Mouse (Mus musculus): ENCODE measurements around the gene Hfe2. TPM values are rescaled to one million over a fixed set of nuclear protein-coding genes. Genes with fewer than 3 reads are reported as not detected.

Gene Hfe2
- polyA plus RNA-seq, 1 experiment: 1.5 TPM

GRCm38 (mm10) chr3:96556651-96557635 is 32.0 kb downstream of the Hfe2 start:
- Histone ChIP-seq H3K4me1 (ENCODE audit: control insufficient read depth, insufficient read depth, low read length) (no peaks in the 10 kb centered on the region; the same call in 1 of the 2 replicates), H3K27ac (ENCODE audit: insufficient read depth, low read length) (peak overlapping the region; percentile 36), H3K4me3 (ENCODE audit: insufficient read depth, low read length) (peak overlapping the region; percentile 68)
- no peak for TF ChIP-seq POLR2A (IDR thresholded peaks at IDR 0.05; ENCODE audit: extremely low read depth, insufficient read depth, low read length)

DNA sequence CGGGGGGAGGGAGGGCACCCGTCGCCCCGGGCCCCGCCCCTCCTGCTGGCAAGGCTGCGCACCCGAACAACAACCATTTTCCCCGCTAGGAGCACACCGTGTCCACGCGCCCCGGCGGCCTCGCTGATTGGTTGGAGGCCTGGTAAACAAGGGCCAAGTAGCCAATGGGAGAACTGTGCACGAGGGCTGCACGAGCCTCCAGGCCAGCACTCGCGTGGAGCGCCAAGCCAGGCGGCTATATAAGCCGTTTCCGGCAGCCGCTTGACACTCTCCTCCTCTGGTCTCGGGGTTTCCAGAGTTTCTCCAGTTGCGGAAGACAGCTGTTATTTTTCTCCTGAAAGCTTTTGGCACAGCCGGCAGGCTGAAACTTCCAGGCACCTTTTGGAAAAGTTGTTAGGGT is 32.7 kb downstream of the Hfe2 start, which contains the start of gene Txnip:
Txnip (plus strand) TSS at position 264 of the 400 bp plus-strand sequence.
- H3K27ac ChIP-seq (ENCODE audit: insufficient read depth, low read length): peak within 1 kb of the TSS; percentile 72
- peak within 1 kb of the TSS; percentile 68 for H3K4me3 ChIP-seq (ENCODE audit: insufficient read depth, low read length)
- no peaks in the 10 kb centered on the region; the same call in 1 of the 2 replicates for H3K4me1 ChIP-seq (ENCODE audit: control insufficient read depth, insufficient read depth, low read length)
- no peak for TF ChIP-seq CTCF (IDR thresholded peaks at IDR 0.05; ENCODE audit: extremely low read depth, insufficient read depth, low read length)
- TF ChIP-seq POLR2A (IDR thresholded peaks at IDR 0.05; ENCODE audit: extremely low read depth, insufficient read depth, low read length): peak; percentile 97

GRCm38 (mm10) chr3:96558159-96558558 is 33.2 kb downstream of the Hfe2 start:
- no peak for TF ChIP-seq POLR2A (IDR thresholded peaks at IDR 0.05; ENCODE audit: extremely low read depth, insufficient read depth, low read length)
- TF ChIP-seq CTCF (IDR thresholded peaks at IDR 0.05; ENCODE audit: extremely low read depth, insufficient read depth, low read length): no peak

DNA sequence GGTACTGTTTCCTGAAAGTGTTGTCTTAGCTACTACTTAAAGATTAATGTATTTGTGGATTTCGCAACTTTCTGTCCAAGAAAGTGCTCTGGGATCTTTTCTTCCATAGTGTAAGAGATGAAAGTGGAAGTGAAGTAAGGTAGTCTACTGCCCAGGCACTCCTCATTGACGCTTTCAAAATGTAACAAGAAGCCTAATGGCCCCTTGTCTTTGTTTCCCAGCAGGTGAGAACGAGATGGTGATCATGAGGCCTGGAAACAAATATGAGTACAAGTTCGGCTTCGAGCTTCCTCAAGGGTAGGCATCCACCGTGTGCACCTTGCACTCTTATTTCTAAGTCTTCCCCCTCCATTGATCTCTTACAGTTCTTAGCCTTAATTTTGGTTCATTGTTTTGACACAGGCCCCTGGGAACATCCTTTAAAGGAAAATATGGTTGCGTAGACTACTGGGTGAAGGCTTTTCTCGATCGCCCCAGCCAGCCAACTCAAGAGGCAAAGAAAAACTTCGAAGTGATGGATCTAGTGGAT is 33.8 kb downstream of the Hfe2 start:
- no peaks in the 10 kb centered on the region; the same call in 1 of the 2 replicates for H3K4me1 ChIP-seq (ENCODE audit: control insufficient read depth, insufficient read depth, low read length)
- TF ChIP-seq POLR2A (IDR thresholded peaks at IDR 0.05; ENCODE audit: extremely low read depth, insufficient read depth, low read length) (no peak), CTCF (IDR thresholded peaks at IDR 0.05; ENCODE audit: extremely low read depth, insufficient read depth, low read length) (no peak)
- H3K27ac ChIP-seq (ENCODE audit: insufficient read depth, low read length): peak overlapping the region; percentile 72; the same call in 1 of the 2 replicates
- peak overlapping the region; percentile 68 for H3K4me3 ChIP-seq (ENCODE audit: insufficient read depth, low read length)

More at GRCm38 (mm10) chr3:96558159-96558558, 33.2 kb downstream of the Hfe2 start:
- 0 out of 2 replicates have a peak overlapping the region, but pooled peaks have one; percentile 5 for H3K27ac ChIP-seq (ENCODE audit: insufficient read depth, low read length)
- peak overlapping the region; percentile 68 for H3K4me3 ChIP-seq (ENCODE audit: insufficient read depth, low read length)
- no peaks in the 10 kb centered on the region; the same call in 1 of the 2 replicates for H3K4me1 ChIP-seq (ENCODE audit: control insufficient read depth, insufficient read depth, low read length)

GRCm38 (mm10) chr3:96559398-96559910 is 34.5 kb downstream of the Hfe2 start:
- Histone ChIP-seq H3K27ac (ENCODE audit: insufficient read depth, low read length) (no peak overlapping the region), H3K4me3 (ENCODE audit: insufficient read depth, low read length) (peak overlapping the region; percentile 68), H3K4me1 (ENCODE audit: control insufficient read depth, insufficient read depth, low read length) (no peaks in the 10 kb centered on the region; the same call in 1 of the 2 replicates)
- TF ChIP-seq POLR2A (IDR thresholded peaks at IDR 0.05; ENCODE audit: extremely low read depth, insufficient read depth, low read length) (no peak), CTCF (IDR thresholded peaks at IDR 0.05; ENCODE audit: extremely low read depth, insufficient read depth, low read length) (no peak)

GRCm38 (mm10) chr3:96559911-96560850 is 35.2 kb downstream of the Hfe2 start:
- H3K4me1 ChIP-seq (ENCODE audit: control insufficient read depth, insufficient read depth, low read length): no peaks in the 10 kb centered on the region; the same call in 1 of the 2 replicates

DNA sequence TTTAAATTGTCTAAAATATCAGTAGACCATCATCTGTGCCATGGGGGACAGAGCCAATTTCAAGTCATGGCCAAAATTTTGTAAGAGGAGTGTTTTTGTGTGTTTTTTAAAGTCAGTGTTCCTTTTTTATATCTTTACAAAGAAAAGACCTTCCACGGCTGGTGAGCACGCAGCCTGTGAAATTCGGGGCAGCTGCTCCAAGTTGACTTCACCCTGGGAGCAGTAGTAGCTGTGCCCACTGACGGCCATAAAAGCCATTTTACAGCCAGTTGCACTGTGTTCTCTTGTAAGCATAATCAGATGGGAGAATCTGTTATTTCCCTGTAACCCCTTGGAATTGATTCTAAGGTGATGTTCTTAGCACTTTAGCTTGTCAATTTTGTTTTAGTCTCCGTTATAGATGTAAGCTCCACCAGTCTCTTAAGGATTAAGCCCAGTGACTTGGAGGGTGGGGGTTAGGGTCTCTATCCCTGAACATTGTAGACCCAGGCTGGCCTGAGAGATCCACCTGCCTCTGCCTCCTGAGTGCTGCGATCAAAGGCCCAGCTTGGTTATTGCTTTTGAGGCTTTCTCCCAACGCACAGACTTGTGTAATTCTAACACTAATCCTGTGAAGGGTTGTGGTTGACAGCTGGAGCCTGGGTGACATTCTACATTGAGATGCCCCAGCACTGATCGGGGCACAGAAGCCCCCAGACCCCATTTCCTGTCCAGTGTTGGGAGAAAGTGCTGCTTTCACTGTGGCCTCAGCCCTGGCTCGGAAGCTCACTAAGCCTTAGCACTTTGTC is 36.1 kb downstream of the Hfe2 start:
- Histone ChIP-seq H3K4me3 (ENCODE audit: insufficient read depth, low read length) (peak overlapping the region; percentile 68), H3K4me1 (ENCODE audit: control insufficient read depth, insufficient read depth, low read length) (no peaks in the 10 kb centered on the region; the same call in 1 of the 2 replicates), H3K27ac (ENCODE audit: insufficient read depth, low read length) (peak overlapping the region; percentile 41; the same call in 1 of the 2 replicates)
- TF ChIP-seq POLR2A (IDR thresholded peaks at IDR 0.05; ENCODE audit: extremely low read depth, insufficient read depth, low read length): no peak
- no peak for TF ChIP-seq CTCF (IDR thresholded peaks at IDR 0.05; ENCODE audit: extremely low read depth, insufficient read depth, low read length)

More at GRCm38 (mm10) chr3:96559911-96560850, 35.2 kb downstream of the Hfe2 start:
- Histone ChIP-seq H3K27ac (ENCODE audit: insufficient read depth, low read length) (no peak overlapping the region), H3K4me3 (ENCODE audit: insufficient read depth, low read length) (peak overlapping the region; percentile 68)
- TF ChIP-seq CTCF (IDR thresholded peaks at IDR 0.05; ENCODE audit: extremely low read depth, insufficient read depth, low read length) (no peak), POLR2A (IDR thresholded peaks at IDR 0.05; ENCODE audit: extremely low read depth, insufficient read depth, low read length) (no peak)

Measured in cortical plate, adult 2 months (tissue).